Comparison of ENCODE assay signal across 5 mouse cellular contexts in genomic region chr10:23081548-23081828, GRCm38 (mm10).
"Had no signal": no experiment of that assay in that cellular context is flagged by ENCODE, and none has a peak within 500 bp of the region (broad histone marks: within the 10 kb centered on the region; RNA-seq: fewer than 3 reads in every experiment).

No protein-coding gene starts in this region.

- H3K4me2 ChIP-seq: liver, embryonic 13.5 days had no signal

- H3K4me3 ChIP-seq: layer of hippocampus, adult 2 months; limb, embryonic 12.5 days; liver, embryonic 13.5 days; stomach, embryonic 15.5 days had no signal

- H3K27me3 ChIP-seq: liver, embryonic 13.5 days; stomach, embryonic 15.5 days had no signal

- H3K27ac ChIP-seq: layer of hippocampus, adult 2 months; limb, embryonic 12.5 days; liver, embryonic 13.5 days had no signal

- H3K36me3 ChIP-seq: limb, embryonic 12.5 days; liver, embryonic 13.5 days; stomach, embryonic 15.5 days had no signal

- H3K4me1 ChIP-seq: limb, embryonic 12.5 days; liver, embryonic 13.5 days; stomach, embryonic 15.5 days had no signal

- H3K9ac ChIP-seq: limb, embryonic 12.5 days; liver, embryonic 13.5 days; stomach, embryonic 15.5 days had no signal

- H3K9me3 ChIP-seq: limb, embryonic 12.5 days; liver, embryonic 13.5 days; stomach, embryonic 15.5 days had no signal

- ATAC-seq: intestine, postnatal 0 days had no signal
